Mouse (Mus musculus) ES-Bruce4 (cell line): Measurements from ENCODE around the gene Polg2.

Source experiments
- CTCF ChIP-seq: IDR thresholded peaks from one replicate; pipeline ENCODE4 v1.8.1; 2011; ENCODE audit warnings: low read depth, low read length
- EP300 ChIP-seq: IDR thresholded peaks from 2 replicates; pipeline ENCODE4 v1.6.1; 2011; ENCODE audit warnings: low read depth, low read length; ENCODE audit not compliant: insufficient read depth
- POLR2A ChIP-seq: IDR thresholded peaks from one replicate; pipeline ENCODE4 v1.8.1; 2011; ENCODE audit warnings: low read length; ENCODE audit not compliant: insufficient read depth

- no peak for TF ChIP-seq POLR2A
- TF ChIP-seq EP300 = no peak
- no peak for TF ChIP-seq CTCF
These were observed 41.6 kb upstream of the Polg2 start for GRCm38 (mm10) chr11:106820972-106821371.
